Mouse (Mus musculus): ENCODE measurements around the gene Cplx3. TPM values are rescaled to one million over a fixed set of nuclear protein-coding genes. Genes with fewer than 3 reads are reported as not detected.

The Cplx3 gene
- polyA plus RNA-seq, 1 experiment from 2014 or later = not detected

DNA sequence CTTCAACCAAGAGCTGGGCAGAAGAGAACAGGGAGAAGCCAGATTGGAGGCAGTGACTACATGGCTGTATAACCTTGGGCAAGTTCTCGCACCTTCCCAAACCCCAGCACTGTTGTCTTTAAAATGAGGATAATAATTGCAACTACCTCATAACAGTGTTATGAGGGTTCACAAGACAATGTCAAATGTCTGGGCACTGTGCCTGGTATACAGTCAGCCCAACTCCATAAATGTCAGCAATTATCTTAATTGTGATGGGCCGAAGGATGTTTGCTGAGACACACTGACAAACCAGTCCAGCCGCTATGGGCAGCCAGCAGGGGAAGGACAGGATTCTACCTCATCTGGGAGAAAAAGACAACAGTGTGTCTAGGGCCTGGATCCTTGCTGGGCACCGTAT lies 8.7 kb upstream of the Cplx3 start:
- WGBS = 81% methylated on average over 4 of the region's 4 CpGs
- no peaks in the 10 kb centered on the region for H3K27me3 ChIP-seq (replicated peaks; ENCODE audit: control insufficient read depth, insufficient read depth, low read length)

GRCm38 (mm10) chr9:57613975-57614374 lies 7.9 kb upstream of the Cplx3 start:
- H3K4me3 ChIP-seq (ENCODE audit: low read depth, low read length) = no peak overlapping the region
- DNase-seq (ENCODE audit: low spot score) (no peak), ATAC-seq (replicated peaks; ENCODE audit: low FRiP score) (no peak)
- no peaks in the 10 kb centered on the region; the same call in 1 of the 2 replicates for H3K27me3 ChIP-seq (replicated peaks; ENCODE audit: control insufficient read depth, insufficient read depth, low read length)
- 78% methylated on average over 7 of the region's 7 CpGs for WGBS
- no peaks in the 10 kb centered on the region for H3K36me3 ChIP-seq (ENCODE audit: control insufficient read depth, insufficient read depth, low read length)
- no peak overlapping the region for H3K27ac ChIP-seq (ENCODE audit: low read depth, low read length)
- no peak overlapping the region for H3K9ac ChIP-seq (ENCODE audit: low read depth, low read length)
- H3K4me2 ChIP-seq = no peak overlapping the region
- no peaks in the 10 kb centered on the region for H3K4me1 ChIP-seq (replicated peaks; ENCODE audit: control insufficient read depth, insufficient read depth, low read length)
- H3K9me3 ChIP-seq (ENCODE audit: control insufficient read depth, low read length) = no peaks in the 10 kb centered on the region

More for the DNA sequence above, 8.7 kb upstream of the Cplx3 start:
- H3K4me2 ChIP-seq = no peak overlapping the region
- H3K36me3 ChIP-seq (ENCODE audit: control insufficient read depth, insufficient read depth, low read length) = no peaks in the 10 kb centered on the region
- DNase-seq (ENCODE audit: low spot score) = no peak
- H3K27ac ChIP-seq (ENCODE audit: low read depth, low read length) = no peak overlapping the region
- H3K9ac ChIP-seq (ENCODE audit: low read depth, low read length) = no peak overlapping the region
- ATAC-seq (replicated peaks; ENCODE audit: low FRiP score) = no peak
- no peaks in the 10 kb centered on the region for H3K4me1 ChIP-seq (replicated peaks; ENCODE audit: control insufficient read depth, insufficient read depth, low read length)
- H3K4me3 ChIP-seq (ENCODE audit: low read depth, low read length) = no peak overlapping the region
- H3K9me3 ChIP-seq (ENCODE audit: control insufficient read depth, low read length) = no peaks in the 10 kb centered on the region

- H3K4me1 ChIP-seq (replicated peaks; ENCODE audit: control insufficient read depth, insufficient read depth, low read length) = no peaks in the 10 kb centered on the region
- DNase-seq (ENCODE audit: low spot score) = no peak
- H3K27ac ChIP-seq (ENCODE audit: low read depth, low read length) = no peak overlapping the region
- H3K9ac ChIP-seq (ENCODE audit: low read depth, low read length) = no peak overlapping the region
- 73% methylated on average over 7 of the region's 7 CpGs for WGBS
- ATAC-seq (replicated peaks; ENCODE audit: low FRiP score) = no peak
- no peaks in the 10 kb centered on the region for H3K9me3 ChIP-seq (ENCODE audit: control insufficient read depth, low read length)
- H3K27me3 ChIP-seq (replicated peaks; ENCODE audit: control insufficient read depth, insufficient read depth, low read length) = peaks cover 3% of the 10 kb centered on the region; the same call in 1 of the 2 replicates
- H3K4me3 ChIP-seq (ENCODE audit: low read depth, low read length) = no peak overlapping the region
- no peak overlapping the region for H3K4me2 ChIP-seq
- H3K36me3 ChIP-seq (ENCODE audit: control insufficient read depth, insufficient read depth, low read length) = no peaks in the 10 kb centered on the region
Observed at GRCm38 (mm10) chr9:57612587-57612986, 6.5 kb upstream of the Cplx3 start.

DNA sequence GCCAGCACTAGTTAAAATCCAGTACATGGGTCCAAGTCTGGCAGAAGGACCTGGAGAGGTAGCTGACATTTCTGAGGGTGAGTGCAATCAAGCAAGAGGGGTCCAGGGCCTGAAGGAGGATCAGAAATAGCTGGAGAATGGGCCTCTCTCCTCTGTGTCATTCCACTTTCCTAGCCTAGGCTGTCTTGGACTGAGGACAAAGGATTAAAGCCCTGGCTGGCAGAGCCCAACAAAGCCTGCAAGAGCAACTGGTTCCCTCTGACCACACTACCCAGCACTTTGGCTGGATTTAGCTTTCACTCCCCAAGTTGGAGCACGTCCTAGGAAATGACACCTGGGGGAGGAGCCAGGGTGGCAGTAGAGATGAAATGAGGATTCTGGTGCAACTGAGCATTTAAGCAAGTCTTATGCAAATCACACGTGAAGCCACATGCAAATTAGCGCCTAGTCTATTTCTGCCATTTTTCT lies 4.3 kb upstream of the Cplx3 start:
- Histone ChIP-seq H3K27ac (ENCODE audit: low read depth, low read length) (no peak overlapping the region), H3K4me1 (replicated peaks; ENCODE audit: control insufficient read depth, insufficient read depth, low read length) (no peaks in the 10 kb centered on the region), H3K9me3 (ENCODE audit: control insufficient read depth, low read length) (no peaks in the 10 kb centered on the region), H3K4me2 (no peak overlapping the region), H3K36me3 (ENCODE audit: control insufficient read depth, insufficient read depth, low read length) (no peaks in the 10 kb centered on the region), H3K9ac (ENCODE audit: low read depth, low read length) (no peak overlapping the region), H3K4me3 (ENCODE audit: low read depth, low read length) (no peak overlapping the region), H3K27me3 (replicated peaks; ENCODE audit: control insufficient read depth, insufficient read depth, low read length) (peaks cover 17% of the 10 kb centered on the region)
- DNase-seq (ENCODE audit: low spot score) (no peak), ATAC-seq (replicated peaks; ENCODE audit: low FRiP score) (no peak)
- 56% methylated on average over 3 of the region's 3 CpGs for WGBS

DNA sequence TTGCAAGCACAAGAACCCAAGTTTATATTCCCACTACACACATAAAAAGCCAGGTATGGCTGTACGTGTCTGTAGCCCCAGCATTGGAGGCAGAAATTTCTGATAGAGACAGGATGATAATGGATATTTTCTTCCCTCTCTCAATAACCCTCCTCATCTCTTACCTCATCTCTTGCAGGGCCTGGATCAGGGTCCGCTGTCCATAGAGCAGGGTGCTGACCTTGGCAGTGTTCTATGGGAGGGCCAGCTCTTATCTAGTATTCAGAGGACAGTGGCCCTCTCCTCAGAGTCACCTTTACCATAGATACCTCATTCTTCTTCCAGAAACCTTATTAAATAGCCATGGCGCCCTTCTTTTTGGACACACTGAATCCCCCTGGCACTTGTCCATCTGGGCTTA lies 3.7 kb upstream of the Cplx3 start:
- Histone ChIP-seq H3K27me3 (replicated peaks; ENCODE audit: control insufficient read depth, insufficient read depth, low read length) (peaks cover 21% of the 10 kb centered on the region), H3K4me3 (ENCODE audit: low read depth, low read length) (no peak overlapping the region), H3K9ac (ENCODE audit: low read depth, low read length) (no peak overlapping the region), H3K9me3 (ENCODE audit: control insufficient read depth, low read length) (no peaks in the 10 kb centered on the region), H3K4me1 (replicated peaks; ENCODE audit: control insufficient read depth, insufficient read depth, low read length) (no peaks in the 10 kb centered on the region), H3K36me3 (ENCODE audit: control insufficient read depth, insufficient read depth, low read length) (no peaks in the 10 kb centered on the region), H3K27ac (ENCODE audit: low read depth, low read length) (no peak overlapping the region), H3K4me2 (no peak overlapping the region)
- no peak for ATAC-seq (replicated peaks; ENCODE audit: low FRiP score)
- 50% methylated on average over 3 of the region's 3 CpGs for WGBS
- no peak for DNase-seq (ENCODE audit: low spot score)

GRCm38 (mm10) chr9:57605503-57605902 lies 578 bp downstream of the Cplx3 start:
- Histone ChIP-seq H3K9ac (ENCODE audit: low read depth, low read length) (no peak overlapping the region), H3K4me1 (replicated peaks; ENCODE audit: control insufficient read depth, insufficient read depth, low read length) (peaks cover 9% of the 10 kb centered on the region), H3K27ac (ENCODE audit: low read depth, low read length) (no peak overlapping the region), H3K4me2 (no peak overlapping the region), H3K36me3 (ENCODE audit: control insufficient read depth, insufficient read depth, low read length) (no peaks in the 10 kb centered on the region), H3K27me3 (replicated peaks; ENCODE audit: control insufficient read depth, insufficient read depth, low read length) (peaks cover 26% of the 10 kb centered on the region), H3K9me3 (ENCODE audit: control insufficient read depth, low read length) (no peaks in the 10 kb centered on the region), H3K4me3 (ENCODE audit: low read depth, low read length) (no peak overlapping the region)
- 20% methylated on average over 9 of the region's 9 CpGs for WGBS
- ATAC-seq (replicated peaks; ENCODE audit: low FRiP score) (no peak), DNase-seq (ENCODE audit: low spot score) (no peak)

DNA sequence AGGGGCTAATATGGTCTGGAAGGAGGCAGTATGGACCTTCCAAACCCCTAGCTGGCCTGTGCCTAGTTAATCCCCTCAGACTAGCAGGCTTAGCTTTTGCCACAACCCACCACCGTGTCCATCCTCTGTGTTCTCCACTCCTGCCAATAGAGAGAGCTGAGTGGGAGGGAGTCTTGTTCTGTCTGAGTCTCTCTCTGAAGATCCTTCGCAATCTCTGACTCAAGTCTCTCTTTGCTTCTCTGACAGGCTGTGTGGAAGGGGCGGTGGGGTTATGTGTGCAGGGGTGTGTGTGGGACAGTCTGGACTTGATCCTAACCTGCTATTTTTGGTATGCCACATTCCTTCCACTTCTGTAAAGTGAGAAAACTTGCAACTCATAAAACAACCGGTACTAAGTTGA lies 1.2 kb downstream of the Cplx3 start:
- Histone ChIP-seq H3K9ac (ENCODE audit: low read depth, low read length) (no peak overlapping the region), H3K9me3 (ENCODE audit: control insufficient read depth, low read length) (no peaks in the 10 kb centered on the region), H3K4me1 (replicated peaks; ENCODE audit: control insufficient read depth, insufficient read depth, low read length) (peaks cover 15% of the 10 kb centered on the region), H3K27ac (ENCODE audit: low read depth, low read length) (no peak overlapping the region), H3K4me2 (no peak overlapping the region), H3K36me3 (ENCODE audit: control insufficient read depth, insufficient read depth, low read length) (no peaks in the 10 kb centered on the region), H3K4me3 (ENCODE audit: low read depth, low read length) (no peak overlapping the region), H3K27me3 (replicated peaks; ENCODE audit: control insufficient read depth, insufficient read depth, low read length) (peaks cover 26% of the 10 kb centered on the region)
- DNase-seq (ENCODE audit: low spot score) (no peak), ATAC-seq (replicated peaks; ENCODE audit: low FRiP score) (no peak)
- 69% methylated on average over 4 of the region's 4 CpGs for WGBS

GRCm38 (mm10) chr9:57602098-57602497 lies 4.0 kb downstream of the Cplx3 start:
- ATAC-seq (replicated peaks; ENCODE audit: low FRiP score) (no peak), DNase-seq (ENCODE audit: low spot score) (no peak)
- H3K9me3 ChIP-seq (ENCODE audit: control insufficient read depth, low read length) = no peaks in the 10 kb centered on the region
- peaks cover 15% of the 10 kb centered on the region for H3K4me1 ChIP-seq (replicated peaks; ENCODE audit: control insufficient read depth, insufficient read depth, low read length)
- no peak overlapping the region for H3K4me2 ChIP-seq
- no peaks in the 10 kb centered on the region for H3K36me3 ChIP-seq (ENCODE audit: control insufficient read depth, insufficient read depth, low read length)
- H3K9ac ChIP-seq (ENCODE audit: low read depth, low read length) = no peak overlapping the region
- no peak overlapping the region for H3K4me3 ChIP-seq (ENCODE audit: low read depth, low read length)
- H3K27me3 ChIP-seq (replicated peaks; ENCODE audit: control insufficient read depth, insufficient read depth, low read length) = peaks cover 23% of the 10 kb centered on the region
- no peak overlapping the region for H3K27ac ChIP-seq (ENCODE audit: low read depth, low read length)
- WGBS = 53% methylated on average over 8 of the region's 8 CpGs

GRCm38 (mm10) chr9:57601353-57601706 lies 4.8 kb downstream of the Cplx3 start:
- H3K36me3 ChIP-seq (ENCODE audit: control insufficient read depth, insufficient read depth, low read length) = no peaks in the 10 kb centered on the region
- H3K9ac ChIP-seq (ENCODE audit: low read depth, low read length) = no peak overlapping the region
- WGBS = 64% methylated on average over 2 of the region's 2 CpGs
- no peak overlapping the region for H3K27ac ChIP-seq (ENCODE audit: low read depth, low read length)
- DNase-seq (ENCODE audit: low spot score) (no peak), ATAC-seq (replicated peaks; ENCODE audit: low FRiP score) (no peak)
- H3K9me3 ChIP-seq (ENCODE audit: control insufficient read depth, low read length) = no peaks in the 10 kb centered on the region
- no peak overlapping the region for H3K4me2 ChIP-seq
- no peak overlapping the region for H3K4me3 ChIP-seq (ENCODE audit: low read depth, low read length)
- H3K27me3 ChIP-seq (replicated peaks; ENCODE audit: control insufficient read depth, insufficient read depth, low read length) = peaks cover 18% of the 10 kb centered on the region
- H3K4me1 ChIP-seq (replicated peaks; ENCODE audit: control insufficient read depth, insufficient read depth, low read length) = peaks cover 15% of the 10 kb centered on the region

Measured in liver, embryonic 11.5 days (tissue).